Mouse (Mus musculus) embryonic facial prominence, embryonic 13.5 days (tissue): ENCODE results near the gene Ccp110. TPM values are rescaled to one million over a fixed set of nuclear protein-coding genes. Genes with fewer than 3 reads are reported as not detected.

ENCODE experiments used
- ATAC-seq: fragments of 200-750 bp; cut with Nextera tagmentation; 2 replicates; pipeline ENCODE4 v1.8.0; 2017; ENCODE audit warnings: low read depth; ENCODE audit not compliant: insufficient number of reproducible peaks, insufficient read depth, low FRiP score, low TSS enrichment
- H3K27ac ChIP-seq: fragments of 300-500 bp; sonication (generic); 2 replicates; pipeline ENCODE4 v1.5.1; 2015; ENCODE audit warnings: moderate library complexity, mild to moderate bottlenecking, inconsistent platforms
- H3K27me3 ChIP-seq: fragments of 300-500 bp; sonication (generic); 2 replicates; pipeline ENCODE4 v1.6.1; 2015; ENCODE audit warnings: mild to moderate bottlenecking, inconsistent platforms
- H3K36me3 ChIP-seq: fragments of 300-500 bp; sonication (generic); 2 replicates; pipeline ENCODE4 v1.6.1; 2015; ENCODE audit warnings: mild to moderate bottlenecking, inconsistent platforms
- H3K4me1 ChIP-seq: fragments of 300-500 bp; sonication (generic); 2 replicates; pipeline ENCODE4 v1.6.1; 2015; ENCODE audit warnings: inconsistent platforms
- H3K4me2 ChIP-seq: fragments of 300-500 bp; sonication (generic); 2 replicates; pipeline ENCODE4 v1.6.1; 2015; ENCODE audit warnings: moderate library complexity, mild to moderate bottlenecking, inconsistent platforms
- H3K4me3 ChIP-seq: fragments of 300-500 bp; sonication (generic); 2 replicates; pipeline ENCODE4 v1.5.1; 2015; ENCODE audit warnings: mild to moderate bottlenecking, inconsistent platforms
- H3K9ac ChIP-seq: fragments of 300-500 bp; sonication (generic); 2 replicates; pipeline ENCODE4 v1.6.1; 2015; ENCODE audit warnings: mild to moderate bottlenecking, inconsistent platforms
- H3K9me3 ChIP-seq: fragments of 300-500 bp; sonication (generic); 2 replicates; pipeline ENCODE4 v1.6.1; 2016; ENCODE audit warnings: inconsistent platforms
- WGBS: fragments of 180-500 bp; shearing (Covaris S2); methylation state at CpG from one replicate; pipeline ENCODE4 v1.1.7; 2015; ENCODE audit warnings: mixed read lengths; 5-methylcytosine and 5-hydroxymethylcytosine counted together
- polyA plus RNA-seq: library from polyadenylated mRNA; unstranded; fragments of >200 nt; fragmentation: Nextera tagmentation; extraction: Ambion mirVana; gene quantifications from 2 replicates; pipeline ENCODE4 v1.2.1, GENCODE M21; 2015

The Ccp110 gene
- polyA plus RNA-seq, 1 experiment from 2014 or later = 21.3 TPM

DNA sequence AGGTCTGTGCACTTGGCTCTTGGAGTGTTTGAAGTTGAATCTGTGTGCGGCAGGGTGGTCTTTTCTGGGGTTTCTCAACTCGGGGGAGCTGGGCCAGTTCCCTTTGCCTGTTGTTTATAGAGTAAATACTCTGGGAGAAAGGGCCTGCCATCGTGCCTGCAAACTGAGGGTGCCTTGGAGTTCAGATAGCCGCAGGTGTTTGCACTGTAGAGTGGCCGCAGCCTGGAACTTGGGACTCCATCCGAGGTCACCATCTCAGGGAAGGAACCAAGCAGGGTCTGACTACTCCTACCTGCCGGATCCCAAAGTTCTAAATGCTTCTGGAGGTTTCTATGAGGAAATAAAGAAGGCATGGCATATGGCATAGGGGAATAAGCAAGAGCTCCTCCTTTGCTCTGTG lies 43.4 kb downstream of the Ccp110 start:
- H3K9ac ChIP-seq = no peak overlapping the region
- H3K4me1 ChIP-seq = no peaks in the 10 kb centered on the region
- H3K27ac ChIP-seq = no peak overlapping the region
- ATAC-seq = no peak
- H3K4me3 ChIP-seq = no peak overlapping the region
- H3K4me2 ChIP-seq = no peak overlapping the region
- no peaks in the 10 kb centered on the region for H3K27me3 ChIP-seq
- 87% methylated on average over 7 of the region's 7 CpGs for WGBS
- peaks cover 64% of the 10 kb centered on the region for H3K36me3 ChIP-seq
- no peaks in the 10 kb centered on the region for H3K9me3 ChIP-seq

DNA sequence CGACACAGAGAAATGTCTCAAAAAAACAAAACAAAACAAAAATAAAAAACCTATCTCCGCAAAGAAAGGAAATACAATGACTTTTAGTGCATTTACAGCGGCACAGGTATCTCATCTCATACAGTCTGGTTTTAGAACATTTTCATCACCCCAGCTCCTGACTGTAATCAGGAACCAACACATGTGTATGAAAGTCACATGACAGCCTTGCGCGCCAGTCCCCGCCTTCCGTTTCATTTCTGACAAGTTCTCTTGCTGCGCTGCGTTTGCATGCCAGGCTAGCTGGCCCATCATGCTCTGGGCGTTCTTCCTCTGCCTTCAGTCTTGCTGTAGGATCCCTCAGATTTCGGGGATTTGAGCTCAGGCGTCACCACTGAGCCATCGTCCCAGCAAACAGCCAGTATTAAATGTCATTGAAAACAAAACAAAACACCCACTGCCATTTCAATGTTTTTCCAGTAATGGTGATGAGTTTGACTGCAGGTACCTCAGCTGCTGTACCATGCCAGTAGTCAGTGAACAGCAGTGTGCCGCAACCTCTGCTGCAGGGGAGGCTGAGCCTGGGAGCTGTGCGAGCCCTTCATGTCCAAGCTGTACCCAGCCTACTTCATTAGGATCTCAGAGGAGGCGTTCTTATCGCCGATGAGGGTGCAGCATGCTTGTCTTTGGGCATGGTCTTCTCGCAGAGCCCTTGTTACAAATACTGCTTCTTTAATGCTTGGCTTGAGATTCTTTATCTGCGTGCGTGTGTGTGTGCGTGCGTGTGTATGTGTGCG lies 44.3 kb downstream of the Ccp110 start:
- 92% methylated on average over 24 of the region's 24 CpGs for WGBS

DNA sequence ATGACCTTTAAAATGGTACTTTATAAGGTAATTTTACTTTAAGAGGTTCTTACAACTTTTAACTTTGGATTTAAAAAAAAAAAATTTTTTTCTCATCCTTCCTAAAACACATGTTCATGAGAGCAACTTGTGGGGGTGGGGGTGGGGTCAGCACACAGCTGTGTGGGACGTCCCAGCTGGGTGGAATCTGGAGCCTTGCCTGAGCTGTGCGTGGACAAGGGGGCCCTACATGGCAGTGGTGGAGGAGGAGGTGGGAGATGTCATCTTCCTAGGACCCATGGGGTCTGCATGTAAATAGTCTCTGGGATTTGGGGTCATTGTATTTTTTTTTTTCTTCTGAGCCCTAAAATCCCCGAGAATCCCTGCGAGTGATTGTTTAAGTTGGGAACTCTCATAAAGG lies 46.0 kb downstream of the Ccp110 start:
- H3K4me2 ChIP-seq = no peak overlapping the region
- no peak overlapping the region for H3K4me3 ChIP-seq
- no peak overlapping the region for H3K9ac ChIP-seq
- H3K27me3 ChIP-seq = no peaks in the 10 kb centered on the region
- ATAC-seq = no peak
- WGBS = 64% methylated on average over 4 of the region's 4 CpGs
- H3K4me1 ChIP-seq = no peaks in the 10 kb centered on the region
- H3K36me3 ChIP-seq = peaks cover 62% of the 10 kb centered on the region
- no peak overlapping the region for H3K27ac ChIP-seq
- no peaks in the 10 kb centered on the region for H3K9me3 ChIP-seq

More for the DNA sequence above, 44.3 kb downstream of the Ccp110 start:
- ATAC-seq = no peak
- H3K9ac ChIP-seq = no peak overlapping the region
- no peaks in the 10 kb centered on the region for H3K9me3 ChIP-seq
- no peak overlapping the region for H3K27ac ChIP-seq
- H3K4me1 ChIP-seq = no peaks in the 10 kb centered on the region
- no peak overlapping the region for H3K4me2 ChIP-seq
- no peak overlapping the region for H3K4me3 ChIP-seq
- H3K27me3 ChIP-seq = no peaks in the 10 kb centered on the region
- H3K36me3 ChIP-seq = peaks cover 66% of the 10 kb centered on the region

DNA sequence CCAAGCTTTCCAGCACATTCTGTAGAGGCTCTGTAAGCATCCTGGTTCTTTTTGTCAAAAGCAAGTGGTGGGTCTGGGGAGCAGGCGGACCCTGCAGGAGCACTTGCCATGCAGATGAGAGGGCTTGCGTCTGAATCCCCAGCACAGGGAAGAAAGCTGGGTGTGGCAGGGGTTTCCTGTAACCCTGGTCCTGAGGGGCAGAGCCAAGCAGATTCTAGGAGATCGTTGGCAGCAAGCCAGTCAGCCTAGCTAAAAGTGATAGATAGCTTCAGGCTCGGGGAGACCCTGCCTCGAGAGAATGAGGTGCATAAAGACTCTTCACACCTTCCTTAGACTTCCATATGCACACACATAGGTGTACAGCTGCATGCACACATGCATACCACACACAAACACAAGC lies 47.0 kb downstream of the Ccp110 start:
- Histone ChIP-seq H3K27ac (no peak overlapping the region), H3K9me3 (no peaks in the 10 kb centered on the region), H3K36me3 (peaks cover 66% of the 10 kb centered on the region), H3K9ac (no peak overlapping the region), H3K4me3 (no peak overlapping the region), H3K27me3 (no peaks in the 10 kb centered on the region), H3K4me2 (no peak overlapping the region), H3K4me1 (no peaks in the 10 kb centered on the region)
- no peak for ATAC-seq
- WGBS = 73% methylated on average over 5 of the region's 5 CpGs

DNA sequence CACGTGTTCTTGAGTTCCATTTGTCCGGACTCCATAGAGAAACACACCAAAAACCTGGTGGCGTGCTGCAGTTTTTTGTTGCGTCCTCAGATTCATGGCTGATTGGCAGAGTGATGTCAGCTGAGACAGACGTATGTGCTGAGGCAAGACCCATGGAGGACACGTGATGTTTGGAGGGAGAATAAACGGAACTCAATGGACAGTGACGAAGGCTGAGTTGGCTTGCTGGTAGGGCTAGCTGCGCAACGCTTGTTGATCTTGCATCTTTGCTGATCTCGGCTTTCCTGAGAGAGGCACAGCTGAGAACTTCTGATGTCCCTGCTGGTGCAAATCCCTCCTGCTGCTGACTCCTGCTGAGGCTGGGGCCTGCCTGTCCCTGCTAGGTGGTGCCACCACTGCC lies 51.6 kb downstream of the Ccp110 start:
- Histone ChIP-seq H3K4me2 (no peak overlapping the region), H3K36me3 (peaks cover 51% of the 10 kb centered on the region), H3K27ac (no peak overlapping the region), H3K4me3 (no peak overlapping the region), H3K9me3 (no peaks in the 10 kb centered on the region), H3K4me1 (no peaks in the 10 kb centered on the region), H3K9ac (no peak overlapping the region), H3K27me3 (no peaks in the 10 kb centered on the region)
- ATAC-seq = no peak
- 91% methylated on average over 11 of the region's 11 CpGs for WGBS

DNA sequence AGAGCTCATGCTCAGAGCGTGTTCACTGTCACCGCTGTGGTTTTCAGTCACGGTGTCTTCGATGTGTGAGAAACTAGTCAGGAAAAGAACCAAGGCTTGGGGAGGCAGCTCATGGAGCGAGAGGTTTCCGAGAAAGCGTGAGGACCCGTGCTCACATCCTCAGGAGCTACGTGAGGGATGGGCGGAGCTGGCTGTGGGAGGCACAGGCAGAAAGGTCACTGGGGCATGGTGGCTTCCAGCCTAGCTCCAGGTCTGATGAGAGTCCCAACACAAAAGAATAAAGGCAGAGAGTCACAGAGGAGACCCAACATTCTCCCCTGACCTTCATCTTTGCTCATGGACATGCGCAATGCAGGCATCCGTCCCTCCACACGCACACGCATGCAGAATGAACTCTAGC lies 52.4 kb downstream of the Ccp110 start:
- Histone ChIP-seq H3K27ac (no peak overlapping the region), H3K36me3 (peaks cover 47% of the 10 kb centered on the region), H3K27me3 (no peaks in the 10 kb centered on the region), H3K9ac (no peak overlapping the region), H3K9me3 (no peaks in the 10 kb centered on the region), H3K4me3 (no peak overlapping the region), H3K4me1 (no peaks in the 10 kb centered on the region), H3K4me2 (no peak overlapping the region)
- no peak for ATAC-seq
- WGBS = 81% methylated on average over 14 of the region's 14 CpGs

DNA sequence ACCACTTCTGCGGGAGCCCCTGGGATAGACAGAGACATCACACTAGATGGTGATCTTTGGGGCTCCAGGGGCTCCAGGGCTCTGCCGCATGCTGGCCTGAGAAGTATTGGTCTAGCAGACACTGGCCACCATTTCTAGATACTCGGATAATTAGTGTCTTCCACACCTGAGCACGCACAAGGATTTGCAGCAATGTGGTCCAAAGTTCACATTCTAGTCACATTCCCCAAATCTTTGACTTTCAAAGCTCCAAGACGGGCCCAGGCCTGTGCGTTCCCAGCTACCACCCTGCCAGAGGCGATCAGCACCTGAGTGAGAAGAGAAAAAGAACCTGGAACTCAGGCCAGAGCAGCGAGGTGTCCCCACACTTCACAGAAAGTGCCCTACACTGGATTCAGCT lies 53.3 kb downstream of the Ccp110 start:
- Histone ChIP-seq H3K9ac (no peak overlapping the region), H3K9me3 (no peaks in the 10 kb centered on the region), H3K4me1 (no peaks in the 10 kb centered on the region), H3K36me3 (peaks cover 39% of the 10 kb centered on the region), H3K4me2 (no peak overlapping the region), H3K27me3 (no peaks in the 10 kb centered on the region), H3K27ac (no peak overlapping the region), H3K4me3 (no peak overlapping the region)
- no peak for ATAC-seq
- WGBS = 65% methylated on average over 8 of the region's 8 CpGs

DNA sequence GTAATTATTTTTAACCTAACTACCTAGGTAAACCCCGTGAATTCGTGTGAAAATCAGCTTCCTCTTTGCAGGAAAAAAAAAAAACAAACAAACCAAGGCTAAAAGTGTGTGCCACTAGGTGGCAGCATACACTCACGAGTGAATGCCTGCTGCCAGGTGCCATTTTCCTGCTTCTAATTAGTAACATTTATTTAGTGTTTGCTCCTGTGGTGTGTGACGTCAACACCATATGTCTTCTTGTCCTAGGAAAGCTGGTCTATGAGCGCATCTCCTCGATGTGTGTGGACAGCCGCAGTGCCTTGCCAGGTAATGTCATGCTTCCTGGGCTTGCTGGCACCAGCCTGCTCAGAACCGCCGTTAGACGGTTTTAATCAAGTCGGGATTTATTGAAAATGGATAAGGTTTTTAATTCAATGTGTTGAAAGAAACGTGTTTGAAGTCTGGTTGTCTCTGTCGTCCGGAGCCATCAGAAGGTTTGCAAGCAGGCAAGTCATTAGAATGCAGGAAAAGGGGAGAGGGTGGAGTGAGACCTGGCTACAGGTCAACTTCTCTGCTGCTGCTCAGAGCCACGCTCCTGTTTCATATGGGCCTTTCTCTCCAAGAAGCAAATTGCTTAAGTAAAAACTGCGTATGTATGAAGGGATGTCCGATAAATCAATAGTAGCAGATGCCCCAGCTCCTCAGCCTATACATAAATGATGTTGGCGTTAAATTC lies 53.9 kb downstream of the Ccp110 start:
- H3K4me3 ChIP-seq = no peak overlapping the region
- H3K36me3 ChIP-seq = peaks cover 33% of the 10 kb centered on the region
- no peaks in the 10 kb centered on the region for H3K27me3 ChIP-seq
- 54% methylated on average over 18 of the region's 18 CpGs for WGBS
- H3K27ac ChIP-seq = no peak overlapping the region
- no peak for ATAC-seq
- H3K9ac ChIP-seq = no peak overlapping the region
- no peaks in the 10 kb centered on the region for H3K4me1 ChIP-seq
- H3K9me3 ChIP-seq = no peaks in the 10 kb centered on the region
- no peak overlapping the region for H3K4me2 ChIP-seq

DNA sequence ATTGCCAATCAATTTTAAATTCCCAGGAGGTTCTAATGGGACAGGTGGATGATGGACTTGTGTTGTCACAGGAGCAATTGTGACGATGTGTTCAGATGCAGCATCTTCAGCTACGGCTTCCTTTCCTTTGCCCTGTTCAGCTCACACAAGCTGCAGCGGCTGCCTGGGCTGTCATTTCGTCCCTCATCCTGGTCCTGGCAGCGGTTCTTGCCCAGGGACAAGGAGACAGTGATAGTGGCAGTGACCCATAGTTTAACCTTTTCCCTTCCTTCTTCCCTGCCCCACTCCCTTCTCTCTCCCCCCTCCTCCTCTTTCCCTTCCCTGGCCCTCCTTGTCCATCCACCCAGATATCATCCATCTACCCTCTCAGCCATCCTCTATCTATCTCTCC lies 54.5 kb downstream of the Ccp110 start:
- H3K27me3 ChIP-seq = no peaks in the 10 kb centered on the region
- no peak overlapping the region for H3K27ac ChIP-seq
- H3K9me3 ChIP-seq = no peaks in the 10 kb centered on the region
- H3K36me3 ChIP-seq = peaks cover 28% of the 10 kb centered on the region
- no peaks in the 10 kb centered on the region for H3K4me1 ChIP-seq
- H3K4me3 ChIP-seq = no peak overlapping the region
- H3K4me2 ChIP-seq = no peak overlapping the region
- no peak for ATAC-seq
- WGBS = 92% methylated on average over 5 of the region's 5 CpGs
- H3K9ac ChIP-seq = no peak overlapping the region

DNA sequence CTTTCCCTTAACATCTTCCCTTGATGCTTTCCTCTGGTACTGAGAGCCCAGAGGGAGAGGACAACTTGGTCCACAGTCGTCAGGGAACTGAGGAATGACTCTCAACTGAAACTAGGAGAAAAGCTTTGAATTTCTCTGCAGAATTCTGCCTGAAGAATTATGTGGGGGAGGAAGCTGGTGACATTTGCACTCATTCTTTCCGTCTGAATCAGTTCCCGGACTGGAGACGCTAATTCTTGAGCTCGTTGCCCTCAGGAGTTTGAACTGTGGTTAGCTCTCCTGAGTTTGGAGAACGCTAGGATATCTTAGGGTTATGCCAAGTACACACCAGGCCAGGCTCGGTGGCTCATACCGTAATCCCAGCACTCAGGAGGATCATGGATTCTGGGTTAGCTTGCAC lies 56.9 kb downstream of the Ccp110 start:
- no peak for ATAC-seq
- peaks cover 27% of the 10 kb centered on the region for H3K36me3 ChIP-seq
- no peaks in the 10 kb centered on the region for H3K9me3 ChIP-seq
- no peak overlapping the region for H3K4me2 ChIP-seq
- no peak overlapping the region for H3K27ac ChIP-seq
- no peaks in the 10 kb centered on the region for H3K4me1 ChIP-seq
- H3K9ac ChIP-seq = no peak overlapping the region
- no peaks in the 10 kb centered on the region for H3K27me3 ChIP-seq
- H3K4me3 ChIP-seq = no peak overlapping the region
- 80% methylated on average over 8 of the region's 8 CpGs for WGBS

DNA sequence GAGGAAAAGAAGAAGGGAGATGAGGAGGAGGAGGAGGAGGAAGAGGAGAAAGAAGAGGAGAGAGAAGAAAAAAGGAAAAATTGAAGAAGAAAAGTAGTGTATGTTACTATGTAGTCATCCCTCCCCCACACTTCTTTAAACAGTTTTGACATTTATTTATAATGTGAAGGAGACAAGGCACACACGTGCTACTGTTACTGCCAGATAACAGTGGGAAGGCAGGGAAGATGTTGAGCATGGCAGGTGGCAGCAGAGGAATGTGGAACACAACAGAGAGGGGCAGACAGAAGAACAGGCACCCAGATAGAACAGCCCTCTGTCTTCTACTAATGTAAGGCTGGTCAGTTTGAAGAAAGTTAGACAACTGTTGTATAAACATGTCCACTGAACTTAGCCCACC lies 57.3 kb downstream of the Ccp110 start:
- Histone ChIP-seq H3K9me3 (no peaks in the 10 kb centered on the region), H3K4me2 (no peak overlapping the region), H3K4me3 (no peak overlapping the region), H3K9ac (no peak overlapping the region), H3K36me3 (peaks cover 25% of the 10 kb centered on the region), H3K27me3 (no peaks in the 10 kb centered on the region), H3K27ac (no peak overlapping the region), H3K4me1 (no peaks in the 10 kb centered on the region)
- no peak for ATAC-seq
- 55% methylated on average over 1 of the region's 1 CpGs for WGBS

DNA sequence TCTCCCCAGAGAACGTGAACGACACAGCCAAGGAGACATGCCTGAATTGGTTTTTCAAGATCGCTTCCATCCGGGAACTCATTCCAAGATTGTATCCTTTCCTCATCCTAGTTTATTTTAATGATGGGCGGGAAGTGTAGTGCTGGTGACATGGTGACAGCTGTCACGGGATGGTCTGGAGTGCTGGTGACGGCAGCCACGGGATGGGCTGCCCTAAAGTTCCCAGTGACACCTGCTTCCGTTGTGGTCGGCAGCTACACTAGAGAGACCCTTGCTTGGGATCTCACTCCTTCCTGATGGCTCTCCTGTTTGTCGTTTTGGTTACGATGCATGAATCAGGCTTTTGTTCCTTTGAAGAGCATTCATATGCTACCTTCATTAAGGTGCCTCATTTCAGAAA lies 60.7 kb downstream of the Ccp110 start:
- Histone ChIP-seq H3K4me2 (no peak overlapping the region), H3K36me3 (peaks cover 50% of the 10 kb centered on the region), H3K4me3 (no peak overlapping the region), H3K27ac (no peak overlapping the region), H3K27me3 (no peaks in the 10 kb centered on the region), H3K4me1 (no peaks in the 10 kb centered on the region), H3K9ac (no peak overlapping the region), H3K9me3 (no peaks in the 10 kb centered on the region)
- 91% methylated on average over 12 of the region's 12 CpGs for WGBS
- ATAC-seq = no peak
